Mouse (Mus musculus): ENCODE data around the gene Med11. TPM values are rescaled to one million over a fixed set of nuclear protein-coding genes. Genes with fewer than 3 reads are reported as not detected.
A peak's percentile ranks its signal among the peaks of the same experiment; 100 is the strongest.

Med11 gene
- polyA plus RNA-seq, 1 experiment from 2014 or later: 27.4 TPM

- H3K36me3 ChIP-seq (ENCODE audit: control insufficient read depth, insufficient read depth, low read length): no peaks in the 10 kb centered on the region
- WGBS: 46% methylated on average over 1 of the region's 1 CpGs
- no peaks in the 10 kb centered on the region for H3K9me3 ChIP-seq (ENCODE audit: control insufficient read depth, low read length)
- peak; percentile 60 for ATAC-seq (ENCODE audit: low FRiP score, low TSS enrichment)
- no peak overlapping the region for H3K27ac ChIP-seq (replicated peaks)
- no peak for TF ChIP-seq CTCF (IDR thresholded peaks at IDR 0.05; ENCODE audit: low read depth)
- no peak for TF ChIP-seq EP300 (optimal IDR thresholded peaks at IDR 0.05)
- DNase-seq (ENCODE audit: low spot score): no peak
- no peak overlapping the region for H3K4me2 ChIP-seq (replicated peaks; ENCODE audit: low read depth)
- H3K27me3 ChIP-seq (ENCODE audit: control insufficient read depth, insufficient read depth, low read length): no peaks in the 10 kb centered on the region
- no peak overlapping the region for H3K9ac ChIP-seq (ENCODE audit: low read length)
- H3K4me3 ChIP-seq (ENCODE audit: low read depth, low read length): no peak overlapping the region
- no peaks in the 10 kb centered on the region for H3K4me1 ChIP-seq (replicated peaks; ENCODE audit: control insufficient read depth, insufficient read depth)
Observed at GRCm38 (mm10) chr11:70500476-70500812, 48.7 kb downstream of the Med11 start.

GRCm38 (mm10) chr11:70502018-70502417, 50.3 kb downstream of the Med11 start:
- ATAC-seq (ENCODE audit: low FRiP score, low TSS enrichment): no peak
- no peak overlapping the region for H3K9ac ChIP-seq (ENCODE audit: low read length)
- H3K27me3 ChIP-seq (ENCODE audit: control insufficient read depth, insufficient read depth, low read length): no peaks in the 10 kb centered on the region
- no peaks in the 10 kb centered on the region for H3K36me3 ChIP-seq (ENCODE audit: control insufficient read depth, insufficient read depth, low read length)
- no peak overlapping the region for H3K27ac ChIP-seq (replicated peaks)
- WGBS: 35% methylated on average over 3 of the region's 3 CpGs
- no peaks in the 10 kb centered on the region for H3K4me1 ChIP-seq (replicated peaks; ENCODE audit: control insufficient read depth, insufficient read depth)
- no peaks in the 10 kb centered on the region for H3K9me3 ChIP-seq (ENCODE audit: control insufficient read depth, low read length)
- TF ChIP-seq CTCF (IDR thresholded peaks at IDR 0.05; ENCODE audit: low read depth) (no peak), EP300 (optimal IDR thresholded peaks at IDR 0.05) (no peak)
- H3K4me3 ChIP-seq (ENCODE audit: low read depth, low read length): no peak overlapping the region
- DNase-seq (ENCODE audit: low spot score): no peak
- no peak overlapping the region for H3K4me2 ChIP-seq (replicated peaks; ENCODE audit: low read depth)

Small RNA genes lying within 50 kb of the gene (microRNA-seq; reads per million reads assigned to microRNA genes)
- not detected for gene Mir7115

Other genes starting within 250 kb of the Med11 start
- 2.5 and 3.1 TPM in 2 replicates for gene Slc16a11, start 239.2 kb upstream of the Med11 start, polyA plus RNA-seq (2015; fragmentation: Nextera tagmentation; extraction: Ambion mirVana)
- gene Slc16a13, start 230.9 kb upstream of the Med11 start, polyA plus RNA-seq (2015; fragmentation: Nextera tagmentation; extraction: Ambion mirVana): 5.7 and 6.1 TPM in 2 replicates
- 3.2 and 3.6 TPM in 2 replicates for gene Bcl6b, start 222.1 kb upstream of the Med11 start, polyA plus RNA-seq (2015; fragmentation: Nextera tagmentation; extraction: Ambion mirVana)
- gene 0610010K14Rik, start 214.0 kb upstream of the Med11 start, polyA plus RNA-seq (2015; fragmentation: Nextera tagmentation; extraction: Ambion mirVana): 81.0 and 83.6 TPM in 2 replicates
- gene Gm21988, start 212.1 kb upstream of the Med11 start, polyA plus RNA-seq (2015; fragmentation: Nextera tagmentation; extraction: Ambion mirVana): 7.5 and 10.1 TPM in 2 replicates
- gene Rnasek, start 212.1 kb upstream of the Med11 start, polyA plus RNA-seq (2015; fragmentation: Nextera tagmentation; extraction: Ambion mirVana): 317 and 326 TPM in 2 replicates
- 13.8 and 16.5 TPM in 2 replicates for gene Alox12, start 196.6 kb upstream of the Med11 start, polyA plus RNA-seq (2015; fragmentation: Nextera tagmentation; extraction: Ambion mirVana)
- gene Alox12e, start 129.3 kb upstream of the Med11 start, polyA plus RNA-seq (2015; fragmentation: Nextera tagmentation; extraction: Ambion mirVana): 0.05 and 0.17 TPM in 2 replicates
- gene Alox15, start 99.9 kb upstream of the Med11 start, polyA plus RNA-seq (2015; fragmentation: Nextera tagmentation; extraction: Ambion mirVana): 3.2 and 12.3 TPM in 2 replicates
- 10.4 and 10.8 TPM in 2 replicates for gene Pelp1, start 41.9 kb upstream of the Med11 start, polyA plus RNA-seq (2015; fragmentation: Nextera tagmentation; extraction: Ambion mirVana)
- 9.0 and 9.5 TPM in 2 replicates for gene Arrb2, start 19.3 kb upstream of the Med11 start, polyA plus RNA-seq (2015; fragmentation: Nextera tagmentation; extraction: Ambion mirVana)
- 0.62 and 0.86 TPM in 2 replicates for gene Zmynd15, start 7.5 kb downstream of the Med11 start, polyA plus RNA-seq (2015; fragmentation: Nextera tagmentation; extraction: Ambion mirVana)
- gene Cxcl16, start 8.1 kb downstream of the Med11 start, polyA plus RNA-seq (2015; fragmentation: Nextera tagmentation; extraction: Ambion mirVana): 15.8 and 18.1 TPM in 2 replicates
- 91.8 and 104 TPM in 2 replicates for gene Tm4sf5, start 53.3 kb downstream of the Med11 start, polyA plus RNA-seq (2015; fragmentation: Nextera tagmentation; extraction: Ambion mirVana)
- 0.15 and 0.36 TPM in 2 replicates for gene Vmo1, start 62.7 kb downstream of the Med11 start, polyA plus RNA-seq (2015; fragmentation: Nextera tagmentation; extraction: Ambion mirVana)
- 0.32 and 0.40 TPM in 2 replicates for gene Gltpd2, start 67.3 kb downstream of the Med11 start, polyA plus RNA-seq (2015; fragmentation: Nextera tagmentation; extraction: Ambion mirVana)
- 516 and 537 TPM in 2 replicates for gene Psmb6, start 73.4 kb downstream of the Med11 start, polyA plus RNA-seq (2015; fragmentation: Nextera tagmentation; extraction: Ambion mirVana)
- gene Gm40193, start 81.0 kb downstream of the Med11 start, polyA plus RNA-seq (2015; fragmentation: Nextera tagmentation; extraction: Ambion mirVana): not detected in 2 replicates
- gene Pld2, start 88.1 kb downstream of the Med11 start, polyA plus RNA-seq (2015; fragmentation: Nextera tagmentation; extraction: Ambion mirVana): 16.2 and 17.7 TPM in 2 replicates
- gene Mink1, start 111.0 kb downstream of the Med11 start, polyA plus RNA-seq (2015; fragmentation: Nextera tagmentation; extraction: Ambion mirVana): 8.5 and 10.2 TPM in 2 replicates
- gene 4930544D05Rik, start 163.9 kb downstream of the Med11 start, polyA plus RNA-seq (2015; fragmentation: Nextera tagmentation; extraction: Ambion mirVana): not detected in 2 replicates
- not detected in 2 replicates for gene Chrne, start 167.3 kb downstream of the Med11 start, polyA plus RNA-seq (2015; fragmentation: Nextera tagmentation; extraction: Ambion mirVana)
- 0.06 and 0.07 TPM in 2 replicates for gene Gp1ba, start 187.2 kb downstream of the Med11 start, polyA plus RNA-seq (2015; fragmentation: Nextera tagmentation; extraction: Ambion mirVana)
- gene Rnf167, start 195.3 kb downstream of the Med11 start, polyA plus RNA-seq (2015; fragmentation: Nextera tagmentation; extraction: Ambion mirVana): 62.8 and 70.5 TPM in 2 replicates
- 120 and 121 TPM in 2 replicates for gene Slc25a11, start 195.6 kb downstream of the Med11 start, polyA plus RNA-seq (2015; fragmentation: Nextera tagmentation; extraction: Ambion mirVana)
- gene Pfn1, start 202.7 kb downstream of the Med11 start, polyA plus RNA-seq (2015; fragmentation: Nextera tagmentation; extraction: Ambion mirVana): 1,446 and 1,550 TPM in 2 replicates
- 9.6 and 10.8 TPM in 2 replicates for gene Eno3, start 205.3 kb downstream of the Med11 start, polyA plus RNA-seq (2015; fragmentation: Nextera tagmentation; extraction: Ambion mirVana)
- gene Spag7, start 217.5 kb downstream of the Med11 start, polyA plus RNA-seq (2015; fragmentation: Nextera tagmentation; extraction: Ambion mirVana): 77.7 and 79.4 TPM in 2 replicates
- 6.5 and 7.9 TPM in 2 replicates for gene Camta2, start 236.2 kb downstream of the Med11 start, polyA plus RNA-seq (2015; fragmentation: Nextera tagmentation; extraction: Ambion mirVana)
- gene Inca1, start 248.2 kb downstream of the Med11 start, polyA plus RNA-seq (2015; fragmentation: Nextera tagmentation; extraction: Ambion mirVana): 1.6 and 2.1 TPM in 2 replicates
- gene Kif1c, start 248.6 kb downstream of the Med11 start, polyA plus RNA-seq (2015; fragmentation: Nextera tagmentation; extraction: Ambion mirVana): 4.7 TPM in 2 replicates

Data from stomach, postnatal 0 days (tissue).